9 mouse cellular contexts compared by ENCODE assay signal in genomic region chr6:94163325-94163995, GRCm38 (mm10).
DNase-seq lines count a peak whose midpoint lies in the region; ATAC-seq and TF ChIP-seq lines count a peak whose summit lies in the region.
"Had no signal": no experiment of that assay in that cellular context is flagged by ENCODE, and none has a peak within 500 bp of the region (broad histone marks: within the 10 kb centered on the region; RNA-seq: fewer than 3 reads in every experiment).

No protein-coding gene starts in this region.

- no peak for TF ChIP-seq CTCF in kidney, postnatal 0 days (IDR thresholded peaks at IDR 0.05; ENCODE audit: low read depth)

- H3K9me3 ChIP-seq in kidney, postnatal 0 days (replicated peaks; ENCODE audit: low read length) = no peaks in the 10 kb centered on the region
- H3K9me3 ChIP-seq in hindbrain, embryonic 11.5 days (ENCODE audit: control insufficient read depth, low read length) = no peaks in the 10 kb centered on the region
- no peaks in the 10 kb centered on the region for H3K9me3 ChIP-seq in midbrain, embryonic 14.5 days (ENCODE audit: control insufficient read depth, low read length)

- peak; percentile 35 for DNase-seq in kidney, postnatal 0 days (ENCODE audit: low spot score)
- no peak for DNase-seq in kidney, adult 9 months
- peak; percentile 13 for DNase-seq in embryo, embryonic 9.5 days (ENCODE audit: extremely low spot score)
- peak; percentile 25 for DNase-seq in hindbrain, embryonic 11.5 days (ENCODE audit: low spot score)
- DNase-seq in midbrain, embryonic 14.5 days = peak; percentile 21
- no peak for DNase-seq in yolk sac, embryonic 10.5 days (ENCODE audit: low spot score)
- no peak for DNase-seq in gastrocnemius, postnatal 25 days
- DNase-seq in urinary bladder, postnatal 4 days (ENCODE audit: low spot score in 2 of 2) = no peak

- H3K36me3 ChIP-seq in kidney, postnatal 0 days (ENCODE audit: insufficient read depth, low read length) = no peaks in the 10 kb centered on the region
- H3K36me3 ChIP-seq in hindbrain, embryonic 11.5 days (ENCODE audit: control insufficient read depth, insufficient read depth, low read length) = no peaks in the 10 kb centered on the region
- H3K36me3 ChIP-seq in midbrain, embryonic 14.5 days (ENCODE audit: control insufficient read depth, insufficient read depth, low read length) = no peaks in the 10 kb centered on the region

- H3K4me2 ChIP-seq in kidney, postnatal 0 days (ENCODE audit: low read length) = peak overlapping the region; percentile 25
- H3K4me2 ChIP-seq in hindbrain, embryonic 11.5 days (replicated peaks; ENCODE audit: low read depth, low read length) = peak overlapping the region; percentile 12; the same call in 1 of the 2 replicates
- peak overlapping the region; percentile 5; the same call in 1 of the 2 replicates for H3K4me2 ChIP-seq in midbrain, embryonic 14.5 days (ENCODE audit: low read length)

- H3K9ac ChIP-seq in kidney, postnatal 0 days (ENCODE audit: low read depth, low read length) = no peak overlapping the region
- no peak overlapping the region for H3K9ac ChIP-seq in hindbrain, embryonic 11.5 days (ENCODE audit: low read depth, low read length)
- H3K9ac ChIP-seq in midbrain, embryonic 14.5 days (replicated peaks; ENCODE audit: low read length) = no peak overlapping the region

- ATAC-seq in kidney, postnatal 0 days (replicated peaks; ENCODE audit: low FRiP score, low read depth) = no peak
- no peak for ATAC-seq in hindbrain, embryonic 11.5 days (ENCODE audit: low FRiP score)
- ATAC-seq in midbrain, embryonic 14.5 days (ENCODE audit: low FRiP score, low TSS enrichment) = no peak

- 36% methylated on average over 9 of the region's 9 CpGs for WGBS in kidney, postnatal 0 days
- 42% methylated on average over 9 of the region's 9 CpGs for WGBS in hindbrain, embryonic 11.5 days
- 52% methylated on average over 9 of the region's 9 CpGs for WGBS in midbrain, embryonic 14.5 days

- no peak overlapping the region for H3K27ac ChIP-seq in kidney, postnatal 0 days
- H3K27ac ChIP-seq in hindbrain, embryonic 11.5 days (ENCODE audit: low read depth, low read length) = no peak overlapping the region; the same call in 1 of the 2 replicates
- H3K27ac ChIP-seq in midbrain, embryonic 14.5 days (replicated peaks; ENCODE audit: low read depth, low read length) = 0 out of 2 replicates have a peak overlapping the region, but pooled peaks have one; percentile 21

- H3K4me1 ChIP-seq in kidney, postnatal 0 days (replicated peaks; ENCODE audit: insufficient read depth, low read length) = peaks cover 8% of the 10 kb centered on the region; the same call in 1 of the 2 replicates
- no peaks in the 10 kb centered on the region for H3K4me1 ChIP-seq in hindbrain, embryonic 11.5 days (replicated peaks; ENCODE audit: control insufficient read depth, insufficient read depth, low read length)
- peaks cover 17% of the 10 kb centered on the region for H3K4me1 ChIP-seq in midbrain, embryonic 14.5 days (ENCODE audit: control insufficient read depth, insufficient read depth, low read length)
- H3K4me1 ChIP-seq: megakaryocyte, embryonic 14.5 days had no signal

- no peak overlapping the region for H3K4me3 ChIP-seq in kidney, postnatal 0 days (replicated peaks; ENCODE audit: low read depth, low read length)
- H3K4me3 ChIP-seq in hindbrain, embryonic 11.5 days (ENCODE audit: low read depth, low read length) = no peak overlapping the region
- H3K4me3 ChIP-seq in midbrain, embryonic 14.5 days (replicated peaks; ENCODE audit: low read depth, low read length) = no peak overlapping the region
- H3K4me3 ChIP-seq: megakaryocyte, embryonic 14.5 days had no signal

- H3K27me3 ChIP-seq in kidney, postnatal 0 days (ENCODE audit: insufficient read depth, low read length) = no peaks in the 10 kb centered on the region
- no peaks in the 10 kb centered on the region for H3K27me3 ChIP-seq in hindbrain, embryonic 11.5 days (ENCODE audit: control insufficient read depth, insufficient read depth, low read length)
- H3K27me3 ChIP-seq in midbrain, embryonic 14.5 days (ENCODE audit: control insufficient read depth, insufficient read depth, low read length) = no peaks in the 10 kb centered on the region
- H3K27me3 ChIP-seq: megakaryocyte, embryonic 14.5 days had no signal

Comparison
In these comparisons a context has a peak if more than half of its experiments do, and no peak if none do; other contexts are left out.
1. DNase-seq: peak in kidney, postnatal 0 days (single experiment), embryo, embryonic 9.5 days (single experiment), hindbrain, embryonic 11.5 days (single experiment) and midbrain, embryonic 14.5 days (single experiment); none in kidney, adult 9 months (single experiment), yolk sac, embryonic 10.5 days (single experiment), gastrocnemius, postnatal 25 days (single experiment) and urinary bladder, postnatal 4 days (0 of 2).
2. Peak in every context shown above with its lines, with median percentiles within 50 percentile points of each other: H3K4me2 ChIP-seq.